Mouse (Mus musculus) myocyte (in vitro differentiated cells): Measurements from ENCODE around the gene Znrf2. TPM values are rescaled to one million over a fixed set of nuclear protein-coding genes. Genes with fewer than 3 reads are reported as not detected.

Experiments used
- H3K27me3 ChIP-seq: one replicate; pipeline ENCODE4 v1.6.1; 2011; ENCODE audit not compliant: control insufficient read depth, insufficient read depth, insufficient read length
- H3K36me3 ChIP-seq: one replicate; pipeline ENCODE4 v1.6.1; 2011; ENCODE audit not compliant: control insufficient read depth, insufficient read depth
- H3K4me2 ChIP-seq: one replicate; pipeline ENCODE4 v1.6.1; 2011; ENCODE audit warnings: low read depth, control low read depth
- H3K4me3 ChIP-seq: one replicate; pipeline ENCODE4 v1.5.1; 2011; ENCODE audit warnings: mild to moderate bottlenecking, control low read depth, moderate library complexity
- H3K79me2 ChIP-seq: one replicate; pipeline ENCODE4 v1.6.1; 2011; ENCODE audit not compliant: control insufficient read depth, insufficient read depth
- H3ac ChIP-seq: one replicate; pipeline ENCODE4 v1.6.1; 2011; ENCODE audit not compliant: control insufficient read depth, insufficient read length
- CEBPB ChIP-seq: IDR thresholded peaks from 2 replicates; pipeline ENCODE4 v1.6.1; 2011; ENCODE audit warnings: mild to moderate bottlenecking, moderate library complexity; ENCODE audit not compliant: poor library complexity, insufficient read depth, severe bottlenecking
- E2F4 ChIP-seq: IDR thresholded peaks from one replicate; pipeline ENCODE4 v1.6.1; 2011; ENCODE audit warnings: mild to moderate bottlenecking, control low read depth, moderate library complexity; ENCODE audit not compliant: insufficient read depth
- MAX ChIP-seq: IDR thresholded peaks from one replicate; pipeline ENCODE4 v1.6.1; 2011; ENCODE audit warnings: low read depth, mild to moderate bottlenecking, control low read depth
- MYOD1 ChIP-seq, 3 experiments: IDR thresholded peaks; one replicate each; pipeline ENCODE4 v1.6.1; 2011; ENCODE audit warnings: control low read depth in 2 of 3, low read depth in 2 of 3, mild to moderate bottlenecking in 2 of 3, moderate library complexity in 1 of 3; ENCODE audit not compliant: insufficient read length in 2 of 3, control insufficient read depth in 1 of 3
- MYOG ChIP-seq, 3 experiments: IDR thresholded peaks; one replicate each; pipeline ENCODE4 v1.6.1; 2011; ENCODE audit warnings: control low read depth in 2 of 3, low read depth in 2 of 3, mild to moderate bottlenecking in 2 of 3; ENCODE audit not compliant: insufficient read length in 2 of 3, control insufficient read depth in 1 of 3, insufficient read depth in 1 of 3
- POLR2A ChIP-seq: IDR thresholded peaks from one replicate; pipeline ENCODE4 v1.6.1; 2011; ENCODE audit warnings: low read depth, mild to moderate bottlenecking, control low read depth, moderate library complexity; ENCODE audit not compliant: insufficient read length
- POLR2AphosphoS2 ChIP-seq: IDR thresholded peaks from one replicate; pipeline ENCODE4 v1.6.1; 2011; ENCODE audit warnings: low read depth, control low read depth; ENCODE audit not compliant: insufficient read length
- REST ChIP-seq: IDR thresholded peaks from one replicate; pipeline ENCODE4 v1.6.1; 2011; ENCODE audit warnings: mild to moderate bottlenecking, control low read depth, moderate library complexity; ENCODE audit not compliant: insufficient read depth, insufficient read length
- SRF ChIP-seq: IDR thresholded peaks from one replicate; pipeline ENCODE4 v1.6.1; 2011; ENCODE audit warnings: low read depth; ENCODE audit not compliant: control insufficient read depth, insufficient read length
- TCF12 ChIP-seq: IDR thresholded peaks from one replicate; pipeline ENCODE4 v1.6.1; 2011; ENCODE audit warnings: mild to moderate bottlenecking, control low read depth; ENCODE audit not compliant: poor library complexity, insufficient read depth, severe bottlenecking
- TCF3 ChIP-seq: IDR thresholded peaks from one replicate; pipeline ENCODE4 v1.6.1; 2011; ENCODE audit warnings: low read depth, control low read depth; ENCODE audit not compliant: insufficient read length
- USF1 ChIP-seq: IDR thresholded peaks from one replicate; pipeline ENCODE4 v1.6.1; 2011; ENCODE audit warnings: low read depth, mild to moderate bottlenecking, control low read depth, moderate library complexity
- polyA plus RNA-seq: library from polyadenylated mRNA; unstranded; fragments of >200 nt; fragmentation: generic; extraction: Trizol; gene quantifications from one replicate; pipeline ENCODE4 v1.2.1, GENCODE M21; 2012; ENCODE audit warnings: missing spikeins

Znrf2 gene
- polyA plus RNA-seq: 5.7 TPM

- H3K4me2 ChIP-seq: peak within 1 kb of the TSS; percentile 82
- no peaks in the 10 kb centered on the region for H3K27me3 ChIP-seq
- TF ChIP-seq POLR2AphosphoS2 (peak; percentile 89), USF1 (peak; percentile 88), POLR2A (peak; percentile 93), TCF3 (no peak), MYOD1 (IDR thresholded peaks at IDR 0.05; ENCODE audit: control insufficient read depth in 1 of 3, insufficient read length in 2 of 3, low read depth in 2 of 3) (no peak), MYOG (IDR thresholded peaks at IDR 0.05; ENCODE audit: control insufficient read depth in 1 of 3, insufficient read depth in 1 of 3, insufficient read length in 2 of 3, low read depth in 2 of 3) (peak in 1 of 3 experiments; percentile 16), E2F4 (no peak), REST (no peak), TCF12 (no peak), MAX (peak; percentile 61), SRF (no peak), CEBPB (no peak)
- peaks cover 34% of the 10 kb centered on the region for H3K79me2 ChIP-seq
- peak within 1 kb of the TSS; percentile 99 for H3ac ChIP-seq
- H3K4me3 ChIP-seq: peak within 1 kb of the TSS; percentile 49
- H3K36me3 ChIP-seq: no peaks in the 10 kb centered on the region
Observed at GRCm38 (mm10) chr6:54816388-54817065, at the start of gene Znrf2. Gene Znrf2, plus strand, starts transcription at chr6:54816916.

GRCm38 (mm10) chr6:54767746-54768145 lies 49.0 kb upstream of the Znrf2 start:
- H3ac ChIP-seq: no peak overlapping the region
- no peaks in the 10 kb centered on the region for H3K27me3 ChIP-seq
- no peak for TF ChIP-seq MYOG (IDR thresholded peaks at IDR 0.05; ENCODE audit: control insufficient read depth in 1 of 3, insufficient read depth in 1 of 3, insufficient read length in 2 of 3, low read depth in 2 of 3)
- TF ChIP-seq MAX: no peak
- no peak for TF ChIP-seq TCF3
- no peak overlapping the region for H3K4me2 ChIP-seq
- no peak overlapping the region for H3K4me3 ChIP-seq
- H3K36me3 ChIP-seq: no peaks in the 10 kb centered on the region
- H3K79me2 ChIP-seq: no peaks in the 10 kb centered on the region

- H3K4me2 ChIP-seq: peak overlapping the region; percentile 51
- TF ChIP-seq MYOG (IDR thresholded peaks at IDR 0.05; ENCODE audit: control insufficient read depth in 1 of 3, insufficient read depth in 1 of 3, insufficient read length in 2 of 3, low read depth in 2 of 3): peak in 1 of 3 experiments; percentile 25
- no peak for TF ChIP-seq TCF3
Observed at GRCm38 (mm10) chr6:54770766-54771165, 46.0 kb upstream of the Znrf2 start.

GRCm38 (mm10) chr6:54771171-54771570 lies 45.5 kb upstream of the Znrf2 start:
- no peaks in the 10 kb centered on the region for H3K36me3 ChIP-seq
- peak; percentile 58 to 95 (median 71) for TF ChIP-seq MYOG (IDR thresholded peaks at IDR 0.05; ENCODE audit: control insufficient read depth in 1 of 3, insufficient read depth in 1 of 3, insufficient read length in 2 of 3, low read depth in 2 of 3)
- peak; percentile 73 for TF ChIP-seq TCF3
- no peak for TF ChIP-seq MAX
- TF ChIP-seq POLR2A: no peak
- TF ChIP-seq USF1: no peak
- TF ChIP-seq MYOD1 (IDR thresholded peaks at IDR 0.05; ENCODE audit: control insufficient read depth in 1 of 3, insufficient read length in 2 of 3, low read depth in 2 of 3): peak; percentile 86 to 96 (median 95)
- no peak for TF ChIP-seq REST
- peak; percentile 95 for TF ChIP-seq CEBPB
- peak; percentile 81 for TF ChIP-seq TCF12
- no peak for TF ChIP-seq E2F4
- no peak for TF ChIP-seq POLR2AphosphoS2
- TF ChIP-seq SRF: no peak
- no peaks in the 10 kb centered on the region for H3K79me2 ChIP-seq
- H3K27me3 ChIP-seq: no peaks in the 10 kb centered on the region
- H3K4me2 ChIP-seq: peak overlapping the region; percentile 51
- no peak overlapping the region for H3K4me3 ChIP-seq
- H3ac ChIP-seq: no peak overlapping the region

More at GRCm38 (mm10) chr6:54770766-54771165, 46.0 kb upstream of the Znrf2 start:
- Histone ChIP-seq H3K36me3 (no peaks in the 10 kb centered on the region), H3K79me2 (no peaks in the 10 kb centered on the region), H3K27me3 (no peaks in the 10 kb centered on the region), H3ac (no peak overlapping the region), H3K4me3 (no peak overlapping the region)

GRCm38 (mm10) chr6:54772078-54772477 lies 44.6 kb upstream of the Znrf2 start:
- no peak overlapping the region for H3K4me2 ChIP-seq
- H3K36me3 ChIP-seq: no peaks in the 10 kb centered on the region
- TF ChIP-seq USF1: no peak
- TF ChIP-seq MYOG (IDR thresholded peaks at IDR 0.05; ENCODE audit: control insufficient read depth in 1 of 3, insufficient read depth in 1 of 3, insufficient read length in 2 of 3, low read depth in 2 of 3): no peak
- no peak for TF ChIP-seq CEBPB
- no peak for TF ChIP-seq MYOD1 (IDR thresholded peaks at IDR 0.05; ENCODE audit: control insufficient read depth in 1 of 3, insufficient read length in 2 of 3, low read depth in 2 of 3)
- no peak for TF ChIP-seq TCF3
- no peak for TF ChIP-seq POLR2AphosphoS2
- no peak for TF ChIP-seq REST
- TF ChIP-seq TCF12: no peak
- TF ChIP-seq MAX: no peak
- TF ChIP-seq SRF: no peak
- no peak for TF ChIP-seq E2F4
- no peak for TF ChIP-seq POLR2A
- no peaks in the 10 kb centered on the region for H3K27me3 ChIP-seq
- no peaks in the 10 kb centered on the region for H3K79me2 ChIP-seq
- H3ac ChIP-seq: no peak overlapping the region
- no peak overlapping the region for H3K4me3 ChIP-seq
